Mouse (Mus musculus): ENCODE results near the gene Sik3. TPM values are rescaled to one million over a fixed set of nuclear protein-coding genes. Genes with fewer than 3 reads are reported as not detected.

The Sik3 gene
- polyA plus RNA-seq, 1 experiment, result 13.7 TPM

DNA sequence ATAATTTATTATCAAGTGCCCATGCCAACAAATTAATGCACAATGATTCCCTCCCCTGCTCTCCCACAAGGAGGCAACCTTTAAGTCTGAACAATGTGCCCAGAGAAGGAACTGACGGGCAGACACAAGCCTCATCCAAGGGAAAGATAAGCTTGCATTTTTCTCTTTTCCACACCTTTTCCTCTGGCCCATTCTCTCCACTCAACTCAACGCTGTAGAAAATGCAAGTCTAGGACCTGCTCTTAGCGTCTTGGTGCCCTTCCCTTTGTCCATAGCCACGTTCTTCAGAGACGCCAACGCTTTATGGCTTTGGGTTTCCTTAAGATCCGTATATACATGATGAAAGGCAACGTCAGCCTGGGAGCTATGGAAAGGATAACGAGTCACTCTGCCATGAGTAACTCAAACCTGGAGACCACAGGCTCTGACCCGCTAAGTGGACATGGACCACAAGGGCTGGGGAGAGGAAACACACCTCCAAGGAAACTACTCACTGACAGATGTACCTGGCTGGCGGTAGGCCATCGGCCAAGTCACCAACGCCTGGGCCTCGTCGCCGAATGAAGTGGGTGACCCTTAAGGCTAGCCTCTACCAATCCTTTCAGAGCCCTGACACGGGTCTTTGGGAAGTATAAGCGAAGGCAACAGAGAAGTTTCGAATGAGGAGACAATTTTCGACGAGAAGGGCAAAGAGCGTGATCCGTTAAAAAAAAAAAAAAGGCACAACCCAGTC is 28.8 kb upstream of the Sik3 start:
- TF ChIP-seq CTCF (IDR thresholded peaks at IDR 0.05; ENCODE audit: extremely low read depth, insufficient read depth, insufficient read length, insufficient replicate concordance), result no peak
- no peaks in the 10 kb centered on the region for H3K36me3 ChIP-seq (ENCODE audit: control insufficient read depth, insufficient read depth, low read length)
- 3% methylated on average over 23 of the region's 23 CpGs for WGBS
- no peak for DNase-seq (ENCODE audit: low read depth in 1 of 2, low spot score in 2 of 2)
- H3K27ac ChIP-seq (ENCODE audit: insufficient read depth, low read length), result no peak overlapping the region
- H3K4me3 ChIP-seq (ENCODE audit: extremely low read depth, insufficient read depth, insufficient read length), result peak overlapping the region; percentile 86
- no peaks in the 10 kb centered on the region for H3K27me3 ChIP-seq (ENCODE audit: control insufficient read depth, insufficient read depth, low read length)
- H3K4me1 ChIP-seq (ENCODE audit: control insufficient read depth, insufficient read depth, insufficient read length), result peaks cover 9% of the 10 kb centered on the region; the same call in 1 of the 2 replicates

GRCm38 (mm10) chr9:45984409-45985228 is 28.0 kb upstream of the Sik3 start:
- peak overlapping the region; percentile 86 for H3K4me3 ChIP-seq (ENCODE audit: extremely low read depth, insufficient read depth, insufficient read length)
- H3K4me1 ChIP-seq (ENCODE audit: control insufficient read depth, insufficient read depth, insufficient read length), result peaks cover 9% of the 10 kb centered on the region; the same call in 1 of the 2 replicates
- DNase-seq (ENCODE audit: low read depth in 1 of 2, low spot score in 2 of 2), result peak; percentile 61 to 87
- H3K27ac ChIP-seq (ENCODE audit: insufficient read depth, low read length), result peak overlapping the region; percentile 73
- no peaks in the 10 kb centered on the region for H3K27me3 ChIP-seq (ENCODE audit: control insufficient read depth, insufficient read depth, low read length)
- no peak for TF ChIP-seq CTCF (IDR thresholded peaks at IDR 0.05; ENCODE audit: extremely low read depth, insufficient read depth, insufficient read length, insufficient replicate concordance)
- peak; percentile 69 for TF ChIP-seq POLR2A (IDR thresholded peaks at IDR 0.05; ENCODE audit: low read depth, low read length)
- WGBS, result under 1% methylated on average over 70 of the region's 76 CpGs
- H3K36me3 ChIP-seq (ENCODE audit: control insufficient read depth, insufficient read depth, low read length), result no peaks in the 10 kb centered on the region

DNA sequence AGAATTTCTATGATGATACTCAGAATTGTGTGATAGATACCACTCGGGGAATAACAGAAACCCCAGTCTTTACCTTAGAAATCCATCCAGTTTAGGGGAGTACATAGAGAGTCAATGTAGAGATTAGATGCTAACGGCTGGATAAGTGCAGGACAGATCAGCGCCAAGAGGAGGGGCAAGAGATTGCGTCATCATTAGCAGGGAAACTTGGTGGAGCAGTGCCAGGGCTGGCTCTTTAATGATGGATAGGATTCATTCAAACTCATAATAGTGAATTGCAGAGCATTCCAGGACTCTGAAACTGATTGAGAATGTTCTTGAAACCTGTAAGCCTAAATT is 27.4 kb upstream of the Sik3 start:
- Histone ChIP-seq H3K4me3 (ENCODE audit: extremely low read depth, insufficient read depth, insufficient read length) (peak overlapping the region; percentile 86; the same call in 1 of the 2 replicates), H3K27ac (ENCODE audit: insufficient read depth, low read length) (peak overlapping the region; percentile 73), H3K27me3 (ENCODE audit: control insufficient read depth, insufficient read depth, low read length) (no peaks in the 10 kb centered on the region), H3K36me3 (ENCODE audit: control insufficient read depth, insufficient read depth, low read length) (no peaks in the 10 kb centered on the region), H3K4me1 (ENCODE audit: control insufficient read depth, insufficient read depth, insufficient read length) (peaks cover 9% of the 10 kb centered on the region; the same call in 1 of the 2 replicates)
- DNase-seq (ENCODE audit: low read depth in 1 of 2, low spot score in 2 of 2), result no peak
- 1% methylated on average over 4 of the region's 4 CpGs for WGBS
- no peak for TF ChIP-seq POLR2A (IDR thresholded peaks at IDR 0.05; ENCODE audit: low read depth, low read length)
- no peak for TF ChIP-seq CTCF (IDR thresholded peaks at IDR 0.05; ENCODE audit: extremely low read depth, insufficient read depth, insufficient read length, insufficient replicate concordance)

GRCm38 (mm10) chr9:45999009-45999408 is 13.6 kb upstream of the Sik3 start:
- no peak for TF ChIP-seq POLR2A (IDR thresholded peaks at IDR 0.05; ENCODE audit: low read depth, low read length)
- DNase-seq (ENCODE audit: low read depth in 1 of 2, low spot score in 2 of 2), result no peak
- Histone ChIP-seq H3K4me3 (ENCODE audit: extremely low read depth, insufficient read depth, insufficient read length) (no peak overlapping the region), H3K27me3 (ENCODE audit: control insufficient read depth, insufficient read depth, low read length) (no peaks in the 10 kb centered on the region), H3K27ac (ENCODE audit: insufficient read depth, low read length) (no peak overlapping the region), H3K4me1 (ENCODE audit: control insufficient read depth, insufficient read depth, insufficient read length) (no peaks in the 10 kb centered on the region), H3K36me3 (ENCODE audit: control insufficient read depth, insufficient read depth, low read length) (no peaks in the 10 kb centered on the region)
- 84% methylated on average over 4 of the region's 4 CpGs for WGBS

- Histone ChIP-seq H3K4me1 (ENCODE audit: control insufficient read depth, insufficient read depth, insufficient read length) (no peaks in the 10 kb centered on the region), H3K36me3 (ENCODE audit: control insufficient read depth, insufficient read depth, low read length) (no peaks in the 10 kb centered on the region), H3K27ac (ENCODE audit: insufficient read depth, low read length) (no peak overlapping the region), H3K27me3 (ENCODE audit: control insufficient read depth, insufficient read depth, low read length) (no peaks in the 10 kb centered on the region), H3K4me3 (ENCODE audit: extremely low read depth, insufficient read depth, insufficient read length) (no peak overlapping the region)
- TF ChIP-seq POLR2A (IDR thresholded peaks at IDR 0.05; ENCODE audit: low read depth, low read length) (no peak), CTCF (IDR thresholded peaks at IDR 0.05; ENCODE audit: extremely low read depth, insufficient read depth, insufficient read length, insufficient replicate concordance) (peak; percentile 83; the same call in 1 of the 2 replicates)
- DNase-seq (ENCODE audit: low read depth in 1 of 2, low spot score in 2 of 2), result peak in 1 of 2 experiments; percentile 63
- 22% methylated on average over 7 of the region's 7 CpGs for WGBS
These were observed 8.9 kb upstream of the Sik3 start for GRCm38 (mm10) chr9:46003729-46004128.

GRCm38 (mm10) chr9:46004529-46004928 is 8.1 kb upstream of the Sik3 start:
- WGBS, result 84% methylated on average over 3 of the region's 3 CpGs
- Histone ChIP-seq H3K27ac (ENCODE audit: insufficient read depth, low read length) (no peak overlapping the region), H3K36me3 (ENCODE audit: control insufficient read depth, insufficient read depth, low read length) (no peaks in the 10 kb centered on the region), H3K4me1 (ENCODE audit: control insufficient read depth, insufficient read depth, insufficient read length) (peaks cover 6% of the 10 kb centered on the region; the same call in 1 of the 2 replicates), H3K4me3 (ENCODE audit: extremely low read depth, insufficient read depth, insufficient read length) (no peak overlapping the region), H3K27me3 (ENCODE audit: control insufficient read depth, insufficient read depth, low read length) (no peaks in the 10 kb centered on the region)
- no peak for DNase-seq (ENCODE audit: low read depth in 1 of 2, low spot score in 2 of 2)
- TF ChIP-seq CTCF (IDR thresholded peaks at IDR 0.05; ENCODE audit: extremely low read depth, insufficient read depth, insufficient read length, insufficient replicate concordance) (no peak), POLR2A (IDR thresholded peaks at IDR 0.05; ENCODE audit: low read depth, low read length) (no peak)

GRCm38 (mm10) chr9:46006224-46006623 is 6.4 kb upstream of the Sik3 start:
- Histone ChIP-seq H3K27me3 (ENCODE audit: control insufficient read depth, insufficient read depth, low read length) (no peaks in the 10 kb centered on the region), H3K4me3 (ENCODE audit: extremely low read depth, insufficient read depth, insufficient read length) (no peak overlapping the region), H3K4me1 (ENCODE audit: control insufficient read depth, insufficient read depth, insufficient read length) (peaks cover 7% of the 10 kb centered on the region; the same call in 1 of the 2 replicates), H3K27ac (ENCODE audit: insufficient read depth, low read length) (no peak overlapping the region), H3K36me3 (ENCODE audit: control insufficient read depth, insufficient read depth, low read length) (no peaks in the 10 kb centered on the region)
- DNase-seq (ENCODE audit: low read depth in 1 of 2, low spot score in 2 of 2), result no peak
- TF ChIP-seq CTCF (IDR thresholded peaks at IDR 0.05; ENCODE audit: extremely low read depth, insufficient read depth, insufficient read length, insufficient replicate concordance), result no peak
- TF ChIP-seq POLR2A (IDR thresholded peaks at IDR 0.05; ENCODE audit: low read depth, low read length), result no peak
- 33% methylated on average over 5 of the region's 5 CpGs for WGBS

Data from spleen, adult 2 months (tissue).